Mouse (Mus musculus): ENCODE data around the gene Cntnap1. TPM values are rescaled to one million over a fixed set of nuclear protein-coding genes. Genes with fewer than 3 reads are reported as not detected.

Gene Cntnap1
- polyA plus RNA-seq, 2 experiments = 0.56 to 1.5 TPM

DNA sequence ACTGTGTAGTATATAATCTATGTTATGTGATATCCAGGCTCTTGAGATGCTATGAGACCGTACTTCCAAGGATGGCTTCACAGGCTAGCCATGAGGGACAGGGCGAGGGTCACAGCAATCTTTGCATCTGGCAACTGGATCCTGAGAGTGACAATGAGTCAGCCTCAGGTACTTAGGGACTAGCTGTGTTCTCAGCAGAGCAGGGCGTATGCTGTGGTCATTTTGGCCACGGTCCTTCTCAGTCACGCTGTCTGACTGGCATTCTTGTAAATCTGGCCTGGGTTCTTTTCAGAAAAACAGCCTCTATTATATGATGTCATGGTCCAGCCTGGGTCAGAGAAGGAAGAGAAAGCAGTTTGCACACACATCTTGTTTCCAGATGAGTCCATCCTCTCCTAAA is 66.5 kb downstream of the Cntnap1 start:
- Histone ChIP-seq H3K9ac (ENCODE audit: low read depth, low read length, severe bottlenecking) (no peak overlapping the region), H3K4me3 (replicated peaks; ENCODE audit: low read length) (no peak overlapping the region), H3K27me3 (ENCODE audit: control insufficient read depth, insufficient read depth, low read length) (no peaks in the 10 kb centered on the region), H3K9me3 (ENCODE audit: control insufficient read depth, low read length) (no peaks in the 10 kb centered on the region), H3K36me3 (ENCODE audit: control insufficient read depth, insufficient read depth, low read length) (no peaks in the 10 kb centered on the region), H3K4me1 (ENCODE audit: control insufficient read depth, insufficient read depth, low read length) (peaks cover 8% of the 10 kb centered on the region), H3K27ac (replicated peaks; ENCODE audit: low read depth, low read length) (no peak overlapping the region), H3K4me2 (replicated peaks; ENCODE audit: low read depth, low read length, severe bottlenecking) (no peak overlapping the region)
- ATAC-seq (ENCODE audit: low FRiP score, low read depth) (no peak), DNase-seq (ENCODE audit: low spot score) (no peak)
- WGBS = 91% methylated on average over 5 of the region's 5 CpGs
- no peak for TF ChIP-seq POLR2A (IDR thresholded peaks at IDR 0.05; ENCODE audit: borderline replicate concordance, extremely low read depth, insufficient read depth, insufficient read length)

DNA sequence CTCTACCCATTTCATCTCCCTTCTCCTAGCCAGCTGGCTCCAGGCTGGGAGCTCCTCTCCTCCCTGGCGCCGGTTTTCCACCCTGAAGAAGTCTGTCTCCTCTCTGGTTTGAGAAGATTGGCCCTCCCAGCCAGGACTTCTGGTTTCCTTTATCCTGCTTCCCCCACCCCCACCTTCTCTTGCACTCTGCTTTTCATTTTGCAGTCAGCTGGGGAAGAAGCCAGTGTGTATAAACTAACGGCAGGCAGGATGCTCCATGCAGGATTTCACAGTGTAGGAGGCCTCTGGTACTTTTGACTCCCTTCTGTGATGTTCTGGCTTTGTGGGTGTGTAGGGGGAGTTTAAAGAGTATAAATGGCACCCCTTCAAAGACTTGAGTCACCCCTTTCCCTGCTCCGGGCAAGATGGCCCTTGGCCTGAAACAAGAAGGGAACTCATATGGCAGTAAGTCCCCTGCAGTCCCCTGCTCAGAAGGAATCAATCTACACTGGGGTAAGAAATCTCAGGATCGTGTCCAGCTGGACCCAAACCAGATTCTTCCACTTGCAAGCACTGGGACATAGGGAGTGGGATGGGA is 67.8 kb downstream of the Cntnap1 start:
- WGBS = 23% methylated on average over 5 of the region's 5 CpGs
- DNase-seq (ENCODE audit: low spot score) = peak; percentile 50
- no peaks in the 10 kb centered on the region for H3K36me3 ChIP-seq (ENCODE audit: control insufficient read depth, insufficient read depth, low read length)
- ATAC-seq (ENCODE audit: low FRiP score, low read depth) = no peak; the same call in 1 of the 2 replicates
- H3K9me3 ChIP-seq (ENCODE audit: control insufficient read depth, low read length) = no peaks in the 10 kb centered on the region
- H3K27ac ChIP-seq (replicated peaks; ENCODE audit: low read depth, low read length) = peak overlapping the region; percentile 45
- H3K4me1 ChIP-seq (ENCODE audit: control insufficient read depth, insufficient read depth, low read length) = no peaks in the 10 kb centered on the region
- TF ChIP-seq POLR2A (IDR thresholded peaks at IDR 0.05; ENCODE audit: borderline replicate concordance, extremely low read depth, insufficient read depth, insufficient read length) = no peak
- no peak overlapping the region for H3K9ac ChIP-seq (ENCODE audit: low read depth, low read length, severe bottlenecking)
- no peak overlapping the region for H3K4me3 ChIP-seq (replicated peaks; ENCODE audit: low read length)
- H3K27me3 ChIP-seq (ENCODE audit: control insufficient read depth, insufficient read depth, low read length) = no peaks in the 10 kb centered on the region
- no peak overlapping the region for H3K4me2 ChIP-seq (replicated peaks; ENCODE audit: low read depth, low read length, severe bottlenecking)

Small RNA genes within 50 kb of the gene (microRNA-seq; reads per million reads assigned to microRNA genes)
- gene Gm27626 = not detected

Other genes with a start within 250 kb of the Cntnap1 start
- gene Stat3, start 231.0 kb upstream of the Cntnap1 start, polyA plus RNA-seq (2012; rRNA removed) = 56.1 and 66.2 TPM in 2 replicates
- 63.0 and 65.9 TPM in 2 replicates for gene Stat3, start 231.0 kb upstream of the Cntnap1 start, polyA plus RNA-seq (2014; fragmentation: Nextera tagmentation; extraction: Ambion mirVana)
- gene Cavin1, start 199.6 kb upstream of the Cntnap1 start, polyA plus RNA-seq (2012; rRNA removed) = 81.3 and 96.8 TPM in 2 replicates
- 128 and 135 TPM in 2 replicates for gene Cavin1, start 199.6 kb upstream of the Cntnap1 start, polyA plus RNA-seq (2014; fragmentation: Nextera tagmentation; extraction: Ambion mirVana)
- 60.9 and 72.8 TPM in 2 replicates for gene Atp6v0a1, start 161.1 kb upstream of the Cntnap1 start, polyA plus RNA-seq (2012; rRNA removed)
- 31.8 and 32.7 TPM in 2 replicates for gene Atp6v0a1, start 161.1 kb upstream of the Cntnap1 start, polyA plus RNA-seq (2014; fragmentation: Nextera tagmentation; extraction: Ambion mirVana)
- gene Naglu, start 100.5 kb upstream of the Cntnap1 start, polyA plus RNA-seq (2012; rRNA removed) = 12.8 and 18.5 TPM in 2 replicates
- gene Naglu, start 100.5 kb upstream of the Cntnap1 start, polyA plus RNA-seq (2014; fragmentation: Nextera tagmentation; extraction: Ambion mirVana) = 9.8 and 10.3 TPM in 2 replicates
- 0.23 and 0.42 TPM in 2 replicates for gene Hsd17b1, start 92.1 kb upstream of the Cntnap1 start, polyA plus RNA-seq (2012; rRNA removed)
- gene Hsd17b1, start 92.1 kb upstream of the Cntnap1 start, polyA plus RNA-seq (2014; fragmentation: Nextera tagmentation; extraction: Ambion mirVana) = not detected in 2 replicates
- gene Coasy, start 88.0 kb upstream of the Cntnap1 start, polyA plus RNA-seq (2012; rRNA removed) = 49.1 and 64.3 TPM in 2 replicates
- 41.9 and 43.3 TPM in 2 replicates for gene Coasy, start 88.0 kb upstream of the Cntnap1 start, polyA plus RNA-seq (2014; fragmentation: Nextera tagmentation; extraction: Ambion mirVana)
- gene Mlx, start 83.2 kb upstream of the Cntnap1 start, polyA plus RNA-seq (2012; rRNA removed) = 40.2 and 61.6 TPM in 2 replicates
- gene Mlx, start 83.2 kb upstream of the Cntnap1 start, polyA plus RNA-seq (2014; fragmentation: Nextera tagmentation; extraction: Ambion mirVana) = 42.4 and 44.4 TPM in 2 replicates
- 15.7 and 24.3 TPM in 2 replicates for gene Psmc3ip, start 75.1 kb upstream of the Cntnap1 start, polyA plus RNA-seq (2012; rRNA removed)
- gene Psmc3ip, start 75.1 kb upstream of the Cntnap1 start, polyA plus RNA-seq (2014; fragmentation: Nextera tagmentation; extraction: Ambion mirVana) = 32.9 and 36.5 TPM in 2 replicates
- gene Retreg3, start 50.6 kb upstream of the Cntnap1 start, polyA plus RNA-seq (2012; rRNA removed) = 53.6 and 65.4 TPM in 2 replicates
- 11.3 and 12.7 TPM in 2 replicates for gene Retreg3, start 50.6 kb upstream of the Cntnap1 start, polyA plus RNA-seq (2014; fragmentation: Nextera tagmentation; extraction: Ambion mirVana)
- 32.4 and 36.8 TPM in 2 replicates for gene Tubg1, start 50.6 kb upstream of the Cntnap1 start, polyA plus RNA-seq (2012; rRNA removed)
- gene Tubg1, start 50.6 kb upstream of the Cntnap1 start, polyA plus RNA-seq (2014; fragmentation: Nextera tagmentation; extraction: Ambion mirVana) = 52.5 and 52.7 TPM in 2 replicates
- 6.2 and 7.3 TPM in 2 replicates for gene Tubg2, start 14.6 kb upstream of the Cntnap1 start, polyA plus RNA-seq (2012; rRNA removed)
- 7.1 and 8.0 TPM in 2 replicates for gene Tubg2, start 14.6 kb upstream of the Cntnap1 start, polyA plus RNA-seq (2014; fragmentation: Nextera tagmentation; extraction: Ambion mirVana)
- 17.4 and 20.6 TPM in 2 replicates for gene Plekhh3, start 828 bp downstream of the Cntnap1 start, polyA plus RNA-seq (2012; rRNA removed)
- 19.6 and 20.5 TPM in 2 replicates for gene Plekhh3, start 828 bp downstream of the Cntnap1 start, polyA plus RNA-seq (2014; fragmentation: Nextera tagmentation; extraction: Ambion mirVana)
- 0.09 and 0.17 TPM in 2 replicates for gene Ccr10, start 4.9 kb downstream of the Cntnap1 start, polyA plus RNA-seq (2012; rRNA removed)
- 0.11 and 0.41 TPM in 2 replicates for gene Ccr10, start 4.9 kb downstream of the Cntnap1 start, polyA plus RNA-seq (2014; fragmentation: Nextera tagmentation; extraction: Ambion mirVana)
- gene Ezh1, start 55.9 kb downstream of the Cntnap1 start, polyA plus RNA-seq (2012; rRNA removed) = 28.3 and 28.4 TPM in 2 replicates
- gene Ezh1, start 55.9 kb downstream of the Cntnap1 start, polyA plus RNA-seq (2014; fragmentation: Nextera tagmentation; extraction: Ambion mirVana) = 14.4 and 17.0 TPM in 2 replicates
- gene Ramp2, start 75.5 kb downstream of the Cntnap1 start, polyA plus RNA-seq (2012; rRNA removed) = 89.4 and 108 TPM in 2 replicates
- 98.9 and 104 TPM in 2 replicates for gene Ramp2, start 75.5 kb downstream of the Cntnap1 start, polyA plus RNA-seq (2014; fragmentation: Nextera tagmentation; extraction: Ambion mirVana)
- gene Vps25, start 83.2 kb downstream of the Cntnap1 start, polyA plus RNA-seq (2012; rRNA removed) = 70.3 and 71.7 TPM in 2 replicates
- gene Vps25, start 83.2 kb downstream of the Cntnap1 start, polyA plus RNA-seq (2014; fragmentation: Nextera tagmentation; extraction: Ambion mirVana) = 120 and 124 TPM in 2 replicates
- 14.9 and 18.4 TPM in 2 replicates for gene Wnk4, start 90.0 kb downstream of the Cntnap1 start, polyA plus RNA-seq (2012; rRNA removed)
- 9.9 and 10.7 TPM in 2 replicates for gene Wnk4, start 90.0 kb downstream of the Cntnap1 start, polyA plus RNA-seq (2014; fragmentation: Nextera tagmentation; extraction: Ambion mirVana)
- gene Cntd1, start 108.5 kb downstream of the Cntnap1 start, polyA plus RNA-seq (2012; rRNA removed) = 1.1 and 1.6 TPM in 2 replicates
- gene Cntd1, start 108.5 kb downstream of the Cntnap1 start, polyA plus RNA-seq (2014; fragmentation: Nextera tagmentation; extraction: Ambion mirVana) = 0.61 and 0.93 TPM in 2 replicates
- 110 and 183 TPM in 2 replicates for gene Coa3, start 108.6 kb downstream of the Cntnap1 start, polyA plus RNA-seq (2012; rRNA removed)
- gene Coa3, start 108.6 kb downstream of the Cntnap1 start, polyA plus RNA-seq (2014; fragmentation: Nextera tagmentation; extraction: Ambion mirVana) = 182 and 187 TPM in 2 replicates
- 86.5 and 100 TPM in 2 replicates for gene Becn1, start 131.8 kb downstream of the Cntnap1 start, polyA plus RNA-seq (2012; rRNA removed)
- gene Becn1, start 131.8 kb downstream of the Cntnap1 start, polyA plus RNA-seq (2014; fragmentation: Nextera tagmentation; extraction: Ambion mirVana) = 118 and 135 TPM in 2 replicates
- 128 and 142 TPM in 2 replicates for gene Psme3, start 145.7 kb downstream of the Cntnap1 start, polyA plus RNA-seq (2012; rRNA removed)
- gene Psme3, start 145.7 kb downstream of the Cntnap1 start, polyA plus RNA-seq (2014; fragmentation: Nextera tagmentation; extraction: Ambion mirVana) = 105 TPM in 2 replicates
- gene Aoc2, start 154.5 kb downstream of the Cntnap1 start, polyA plus RNA-seq (2012; rRNA removed) = 6.2 and 8.2 TPM in 2 replicates
- 0.84 and 0.86 TPM in 2 replicates for gene Aoc2, start 154.5 kb downstream of the Cntnap1 start, polyA plus RNA-seq (2014; fragmentation: Nextera tagmentation; extraction: Ambion mirVana)
- gene Aoc3, start 160.1 kb downstream of the Cntnap1 start, polyA plus RNA-seq (2012; rRNA removed) = 3.1 TPM in 2 replicates
- 0.68 and 1.0 TPM in 2 replicates for gene Aoc3, start 160.1 kb downstream of the Cntnap1 start, polyA plus RNA-seq (2014; fragmentation: Nextera tagmentation; extraction: Ambion mirVana)
- not detected in 2 replicates for gene G6pc, start 197.0 kb downstream of the Cntnap1 start, polyA plus RNA-seq (2012; rRNA removed)
- not detected in 2 replicates for gene G6pc, start 197.0 kb downstream of the Cntnap1 start, polyA plus RNA-seq (2014; fragmentation: Nextera tagmentation; extraction: Ambion mirVana)
- 39.3 and 41.1 TPM in 2 replicates for gene Aarsd1, start 247.1 kb downstream of the Cntnap1 start, polyA plus RNA-seq (2012; rRNA removed)
- 62.8 and 63.2 TPM in 2 replicates for gene Aarsd1, start 247.1 kb downstream of the Cntnap1 start, polyA plus RNA-seq (2014; fragmentation: Nextera tagmentation; extraction: Ambion mirVana)

Measured in limb, embryonic 14.5 days (tissue).